Mouse (Mus musculus) fibroblast of lung, adult 2 months (primary cell): ENCODE measurements at regions not wholly inside any gene's neighbourhood (a gene's known extent, or its start where the extent isn't known, plus 50 kb on each side); places are given as distances from the start of the nearest gene placed in this dataset.

Experiments
- DNase-seq: peaks from one replicate; pipeline ENCODE4 v3.0.0-alpha.2; 2011; ENCODE audit warnings: low read depth

GRCm38 (mm10) chr16:85743022-85743421 lies 59.9 kb downstream of the Adamts1 start:
- DNase-seq: no peak

GRCm38 (mm10) chr16:85738606-85739195 lies 64.2 kb downstream of the Adamts1 start:
- no peak for DNase-seq

DNA sequence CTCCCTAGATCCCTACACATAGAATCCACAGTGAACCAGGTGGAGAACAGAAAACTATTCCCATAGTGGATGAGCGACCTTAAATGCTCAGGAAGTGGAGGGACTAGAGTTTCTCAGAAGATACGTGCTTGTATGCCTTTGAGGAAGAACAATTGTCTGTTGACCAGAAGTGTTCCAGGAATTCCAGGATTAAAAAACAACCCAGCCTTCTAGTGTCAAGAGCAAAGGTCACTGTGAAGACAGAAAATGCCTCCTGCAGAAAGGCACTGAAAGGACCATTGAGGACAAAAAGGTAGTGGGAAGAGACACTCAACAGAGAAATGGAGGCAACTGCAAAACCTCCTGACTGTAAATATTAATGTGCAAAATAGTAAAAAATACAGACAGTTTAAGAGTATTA lies 74.9 kb downstream of the Adamts1 start:
- DNase-seq: no peak

DNA sequence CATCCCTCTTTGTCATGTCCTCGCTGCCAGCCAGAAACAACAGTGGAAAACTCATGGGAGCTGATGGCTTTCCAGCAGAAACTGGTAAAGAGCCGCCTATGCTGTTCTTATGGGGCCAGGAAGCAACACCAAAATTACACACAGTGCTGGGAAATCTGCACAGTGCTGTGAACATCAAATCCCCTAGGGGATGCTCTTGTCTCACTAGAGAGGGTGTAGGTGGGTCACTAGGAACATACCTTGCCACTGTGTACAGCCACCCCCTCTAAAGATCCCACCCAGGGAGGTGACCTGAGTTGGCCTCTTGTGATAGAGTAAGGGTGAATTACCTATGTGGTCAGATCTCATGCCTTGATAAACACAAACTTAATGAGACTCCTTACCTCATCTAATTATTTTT lies 80.9 kb downstream of the Adamts1 start:
- no peak for DNase-seq

DNA sequence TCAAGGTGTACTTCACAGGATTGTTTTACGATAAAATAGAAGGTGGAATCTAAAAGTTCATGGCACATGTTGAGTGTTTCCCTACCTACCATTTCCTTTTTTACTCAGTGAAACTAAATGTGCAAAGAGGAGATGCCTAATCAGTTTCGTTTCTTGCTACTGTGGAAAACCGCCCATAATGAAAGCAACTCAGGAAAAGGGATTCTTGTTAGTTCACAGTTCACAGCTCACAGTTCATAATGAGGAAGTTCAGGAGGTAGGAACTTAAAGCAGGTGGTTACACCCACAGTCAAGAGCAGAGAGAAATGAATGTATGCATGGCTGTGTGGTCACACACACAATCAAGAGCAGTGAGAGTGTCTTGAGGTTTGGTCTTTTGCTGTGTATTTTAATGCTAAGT lies 90.6 kb downstream of the Adamts1 start:
- no peak for DNase-seq

- DNase-seq: no peak
Observed at GRCm38 (mm10) chr16:85704254-85705020, 98.5 kb downstream of the Adamts1 start.

DNA sequence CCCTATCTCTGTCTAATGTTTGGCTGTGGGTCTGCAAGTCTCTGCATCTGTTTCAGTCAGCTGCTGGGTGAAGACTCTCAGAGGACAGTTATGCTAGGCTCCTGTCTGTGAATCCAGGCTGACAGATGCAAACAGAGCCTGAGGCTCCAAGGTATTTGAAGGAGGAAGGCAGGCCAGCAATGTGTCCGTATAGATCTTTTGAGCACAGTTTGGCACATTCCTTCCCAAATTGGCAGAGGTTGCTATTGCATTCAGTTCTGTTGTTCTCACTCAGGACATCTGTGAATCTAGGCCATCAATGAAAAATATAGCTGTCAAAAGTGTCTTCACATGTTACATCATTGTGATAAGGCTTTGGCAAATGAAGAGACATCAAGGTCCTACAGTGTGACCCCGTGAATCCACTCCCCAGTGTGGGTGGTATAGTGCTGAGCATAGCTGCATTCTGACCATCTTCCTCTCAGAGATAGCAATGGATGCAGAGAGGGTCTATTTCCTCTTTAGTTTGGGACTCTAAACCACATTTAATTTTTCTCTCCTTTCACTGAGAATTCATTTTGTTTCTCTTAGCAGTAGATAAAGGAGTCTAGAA lies 99.9 kb downstream of the Adamts1 start:
- no peak for DNase-seq

- DNase-seq: no peak
Observed at GRCm38 (mm10) chr16:85699329-85699728, 103.6 kb downstream of the Adamts1 start.

- DNase-seq: no peak
Observed at GRCm38 (mm10) chr16:85682721-85683120, 120.2 kb downstream of the Adamts1 start.

DNA sequence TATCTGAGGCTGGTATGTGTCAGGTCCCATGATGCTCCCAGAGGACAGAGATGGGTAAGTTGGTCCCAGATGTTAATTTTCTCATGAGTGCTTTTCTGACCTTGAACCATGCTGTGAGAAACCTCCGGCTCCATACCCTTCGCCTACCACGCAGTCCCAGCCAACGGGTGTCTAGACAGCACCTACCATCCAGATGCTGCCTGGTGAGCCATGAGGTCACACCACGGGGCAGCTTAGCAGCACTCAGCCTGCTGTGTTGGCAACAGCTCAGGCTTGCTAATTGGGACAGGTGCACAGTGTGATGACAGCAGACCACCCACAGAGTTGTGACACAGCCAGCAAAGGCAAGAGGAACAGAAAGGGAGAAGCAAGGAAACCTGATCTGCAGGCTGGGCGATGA lies 122.6 kb downstream of the Adamts1 start:
- DNase-seq: peak; percentile 56

DNA sequence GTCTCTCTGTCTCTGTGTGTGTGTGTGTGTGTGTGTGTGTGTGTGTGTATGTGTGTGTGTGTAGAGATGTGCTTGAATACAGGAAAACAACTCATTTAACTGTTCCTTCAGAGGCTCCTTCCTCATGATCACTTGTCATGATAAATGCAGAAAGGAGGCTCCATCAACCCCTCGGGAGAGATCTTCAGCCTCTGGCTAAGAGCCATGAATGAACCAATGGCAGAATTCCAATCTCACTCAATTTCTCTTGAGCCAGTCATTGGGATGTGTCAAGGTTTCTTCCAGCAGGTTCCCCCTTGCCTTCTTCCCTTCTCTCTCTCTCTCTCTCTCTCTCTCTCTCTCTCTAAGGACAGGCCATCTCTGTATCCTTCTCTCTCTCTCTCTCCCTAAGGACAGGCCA lies 124.1 kb downstream of the Adamts1 start:
- DNase-seq: no peak

- DNase-seq: peak; percentile 16
Observed at GRCm38 (mm10) chr16:85678228-85678627, 124.7 kb downstream of the Adamts1 start.

DNA sequence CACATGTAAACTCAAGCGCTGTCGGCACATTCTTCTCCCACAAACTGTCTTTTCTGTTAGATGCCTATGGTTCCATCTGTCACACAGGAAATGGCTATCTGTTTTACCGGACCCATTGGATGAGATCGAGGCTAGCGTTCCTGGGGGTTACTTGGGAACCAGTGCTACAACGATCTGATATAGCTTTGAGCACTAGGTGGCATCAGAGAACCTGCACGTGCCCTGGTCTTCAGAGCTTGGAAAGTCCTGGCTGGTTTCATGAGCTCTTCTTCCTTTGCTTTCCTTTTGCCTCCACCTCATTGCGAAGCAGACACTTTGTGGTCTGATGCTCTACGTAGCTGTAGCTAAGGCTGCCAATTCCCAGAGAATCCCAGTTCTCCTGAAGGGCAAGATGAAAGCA lies 123.8 kb upstream of the Cyyr1 start:
- DNase-seq: peak; percentile 12

DNA sequence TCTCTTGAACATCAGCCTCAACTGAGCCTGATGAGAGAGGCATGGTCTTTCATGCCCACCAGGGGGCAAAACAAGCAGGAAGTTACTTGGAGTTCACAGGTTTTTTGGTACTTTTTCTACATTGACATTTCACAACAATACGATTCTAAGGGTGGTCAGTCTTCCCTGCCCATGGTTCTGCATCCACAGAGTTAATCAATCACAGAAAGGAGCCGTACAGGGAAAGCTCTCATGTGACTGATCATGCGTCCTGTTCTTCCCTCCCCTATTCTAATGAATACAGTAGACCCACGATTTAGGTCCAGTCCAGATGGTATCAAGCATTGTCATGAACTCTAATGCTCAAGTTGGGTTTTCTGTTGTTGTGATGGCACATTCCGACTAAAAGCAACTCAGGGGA lies 115.6 kb upstream of the Cyyr1 start:
- DNase-seq: no peak

DNA sequence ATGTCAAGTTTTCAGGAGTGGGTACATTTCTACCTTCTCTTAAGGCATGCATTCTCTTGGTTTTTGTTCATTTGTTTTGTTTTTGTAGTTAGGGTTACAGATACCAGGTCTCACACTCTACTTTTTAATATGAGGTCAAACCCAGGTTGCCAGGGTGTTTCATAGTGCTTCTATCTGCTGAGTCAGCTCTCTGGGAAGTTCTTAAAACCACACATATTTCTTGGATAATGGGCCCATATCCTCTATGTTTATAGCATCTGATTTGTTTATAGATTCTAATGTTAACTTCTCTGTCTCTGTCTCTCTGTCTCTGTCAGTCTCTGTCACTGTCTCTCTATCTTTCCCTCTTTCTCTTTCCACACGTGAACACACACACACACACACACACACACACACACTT lies 114.6 kb upstream of the Cyyr1 start:
- DNase-seq: no peak

- DNase-seq: no peak
Observed at GRCm38 (mm10) chr16:85649516-85649915, 96.3 kb upstream of the Cyyr1 start.

DNA sequence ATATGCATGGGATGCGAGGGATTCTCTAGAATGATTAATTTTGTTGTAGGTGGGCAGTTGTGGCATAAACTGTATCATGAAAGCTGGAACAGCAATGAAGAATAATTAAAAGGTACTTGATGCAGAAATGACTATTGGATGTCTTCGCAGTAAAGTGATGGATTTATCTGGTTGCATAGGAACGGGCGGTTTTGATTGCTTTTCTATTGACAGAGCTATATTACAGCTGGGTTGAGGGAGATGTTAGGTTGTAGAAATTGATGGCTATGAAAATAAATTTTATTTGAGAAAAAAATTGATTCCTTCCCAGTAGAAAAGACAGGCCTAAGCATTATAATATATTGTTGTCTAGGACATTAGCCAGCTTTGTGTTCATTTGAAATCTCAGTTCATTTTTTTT lies 87.8 kb upstream of the Cyyr1 start:
- no peak for DNase-seq

- DNase-seq: no peak
Observed at GRCm38 (mm10) chr16:85637079-85637478, 83.9 kb upstream of the Cyyr1 start.

GRCm38 (mm10) chr16:85629738-85630137 lies 76.5 kb upstream of the Cyyr1 start:
- no peak for DNase-seq

- no peak for DNase-seq
Observed at GRCm38 (mm10) chr16:85624505-85624904, 71.3 kb upstream of the Cyyr1 start.

DNA sequence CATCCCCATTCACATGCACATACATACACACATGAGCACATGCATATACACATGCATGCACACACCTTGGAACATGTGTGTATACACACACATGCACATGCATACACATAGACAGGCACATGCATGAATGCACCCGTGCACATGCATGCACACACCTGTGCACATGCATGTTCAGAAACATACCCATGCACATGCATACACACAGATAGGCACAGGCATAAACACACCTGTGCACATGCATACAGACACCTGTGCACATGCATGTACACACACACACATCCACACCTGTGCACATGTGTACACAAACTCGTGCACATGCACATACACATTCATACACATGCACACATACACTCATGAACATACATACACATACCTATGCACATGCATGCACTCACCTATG lies 50.9 kb upstream of the Cyyr1 start:
- DNase-seq: no peak
